Mouse (Mus musculus) testis, adult 2 months (tissue): ENCODE measurements around the gene Ube3c.
"Not testable (repeated sequence)": the region's sequence is repeated elsewhere in the genome, so short reads cannot be mapped to it uniquely, and the experiment has no call there.

Source experiments
- CTCF ChIP-seq: fragments of 200-500 bp; IDR thresholded peaks from 2 replicates; pipeline ENCODE4 v1.5.1; 2012; ENCODE audit warnings: low read depth, mild to moderate bottlenecking, inconsistent platforms, low read length, moderate library complexity; ENCODE audit not compliant: control insufficient read depth, insufficient read depth, insufficient replicate concordance
- POLR2A ChIP-seq: fragments of 200-500 bp; IDR thresholded peaks from 2 replicates; pipeline ENCODE4 v1.6.1; 2012; ENCODE audit warnings: low read depth, mild to moderate bottlenecking, inconsistent platforms, low read length, moderate library complexity; ENCODE audit not compliant: control insufficient read depth

DNA sequence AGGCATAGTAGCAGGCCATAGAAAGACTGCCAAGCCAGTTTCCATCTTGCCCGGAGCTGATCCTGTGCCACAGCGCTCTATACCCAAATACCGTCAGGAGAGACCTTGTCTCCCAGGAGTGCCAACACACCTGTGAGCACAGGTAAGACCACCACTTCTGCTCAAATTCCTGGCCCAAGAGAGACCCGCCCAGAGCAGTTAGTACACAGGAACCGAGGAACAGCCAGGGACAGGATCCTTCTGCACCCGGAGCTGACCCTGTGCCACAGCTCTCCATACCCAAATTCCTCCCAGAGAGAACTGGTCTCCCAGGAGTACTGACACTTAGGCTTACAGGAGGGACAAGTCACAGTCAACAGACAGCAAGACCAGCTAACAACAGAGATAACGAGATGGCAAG is 23.1 kb downstream of the Ube3c start:
- TF ChIP-seq CTCF, POLR2A: not testable (repeated sequence)
